Mouse (Mus musculus): ENCODE results near the gene Enpp7. TPM values are rescaled to one million over a fixed set of nuclear protein-coding genes. Genes with fewer than 3 reads are reported as not detected.

Gene Enpp7
- polyA plus RNA-seq, 1 experiment from 2014 or later: not detected

- peaks cover 41% of the 10 kb centered on the region for H3K4me1 ChIP-seq (replicated peaks)
- DNase-seq (ENCODE audit: low spot score): peak; percentile 78
- H3K27ac ChIP-seq: peak overlapping the region; percentile 73
- WGBS: 4% methylated on average over 26 of the region's 26 CpGs
- peak overlapping the region; percentile 43 for H3K4me3 ChIP-seq
- no peaks in the 10 kb centered on the region for H3K36me3 ChIP-seq
- no peaks in the 10 kb centered on the region for H3K9me3 ChIP-seq
- peaks cover 67% of the 10 kb centered on the region for H3K27me3 ChIP-seq (ENCODE audit: insufficient read depth, poor library complexity, severe bottlenecking)
Observed at GRCm38 (mm10) chr11:118999361-118999804, 11.4 kb downstream of the Enpp7 start.

- Histone ChIP-seq H3K27me3 (ENCODE audit: insufficient read depth, poor library complexity, severe bottlenecking) (peaks cover 60% of the 10 kb centered on the region), H3K4me1 (replicated peaks) (peaks cover 26% of the 10 kb centered on the region), H3K9me3 (no peaks in the 10 kb centered on the region), H3K27ac (no peak overlapping the region), H3K36me3 (no peaks in the 10 kb centered on the region), H3K4me3 (no peak overlapping the region)
- WGBS: 78% methylated on average over 2 of the region's 2 CpGs
- DNase-seq (ENCODE audit: low spot score): no peak
Observed at GRCm38 (mm10) chr11:119000877-119001276, 12.9 kb downstream of the Enpp7 start.

GRCm38 (mm10) chr11:119001493-119002128 is 13.6 kb downstream of the Enpp7 start:
- Histone ChIP-seq H3K27me3 (ENCODE audit: insufficient read depth, poor library complexity, severe bottlenecking) (peaks cover 54% of the 10 kb centered on the region), H3K9me3 (no peaks in the 10 kb centered on the region), H3K4me1 (replicated peaks) (peaks cover 21% of the 10 kb centered on the region), H3K27ac (no peak overlapping the region), H3K36me3 (no peaks in the 10 kb centered on the region), H3K4me3 (no peak overlapping the region)
- 67% methylated on average over 4 of the region's 4 CpGs for WGBS
- DNase-seq (ENCODE audit: low spot score): no peak

GRCm38 (mm10) chr11:119005547-119006275 is 17.7 kb downstream of the Enpp7 start:
- Histone ChIP-seq H3K9me3 (no peaks in the 10 kb centered on the region), H3K27ac (no peak overlapping the region), H3K36me3 (no peaks in the 10 kb centered on the region), H3K4me1 (replicated peaks) (peaks cover 11% of the 10 kb centered on the region), H3K4me3 (no peak overlapping the region), H3K27me3 (ENCODE audit: insufficient read depth, poor library complexity, severe bottlenecking) (peaks cover 30% of the 10 kb centered on the region)
- DNase-seq (ENCODE audit: low spot score): no peak
- 89% methylated on average over 10 of the region's 10 CpGs for WGBS

- Histone ChIP-seq H3K4me3 (no peak overlapping the region), H3K4me1 (replicated peaks) (peaks cover 11% of the 10 kb centered on the region), H3K36me3 (no peaks in the 10 kb centered on the region), H3K27ac (no peak overlapping the region), H3K27me3 (ENCODE audit: insufficient read depth, poor library complexity, severe bottlenecking) (peaks cover 23% of the 10 kb centered on the region; the same call in 1 of the 2 replicates), H3K9me3 (no peaks in the 10 kb centered on the region)
- WGBS: 70% methylated on average over 3 of the region's 3 CpGs
- no peak for DNase-seq (ENCODE audit: low spot score)
Observed at GRCm38 (mm10) chr11:119006462-119006861, 18.5 kb downstream of the Enpp7 start.

GRCm38 (mm10) chr11:119007461-119008456 is 19.8 kb downstream of the Enpp7 start:
- Histone ChIP-seq H3K36me3 (no peaks in the 10 kb centered on the region), H3K27ac (peak overlapping the region; percentile 78), H3K9me3 (no peaks in the 10 kb centered on the region), H3K4me3 (peak overlapping the region; percentile 47), H3K27me3 (ENCODE audit: insufficient read depth, poor library complexity, severe bottlenecking) (peaks cover 16% of the 10 kb centered on the region; the same call in 1 of the 2 replicates), H3K4me1 (replicated peaks) (peaks cover 11% of the 10 kb centered on the region)
- 17% methylated on average over 21 of the region's 21 CpGs for WGBS
- DNase-seq (ENCODE audit: low spot score): peak; percentile 48

GRCm38 (mm10) chr11:119014455-119014854 is 26.5 kb downstream of the Enpp7 start:
- H3K4me1 ChIP-seq (replicated peaks): peaks cover 14% of the 10 kb centered on the region
- H3K27me3 ChIP-seq (ENCODE audit: insufficient read depth, poor library complexity, severe bottlenecking): peaks cover 9% of the 10 kb centered on the region; the same call in 1 of the 2 replicates
- H3K36me3 ChIP-seq: no peaks in the 10 kb centered on the region
- WGBS: 88% methylated on average over 7 of the region's 7 CpGs
- no peak overlapping the region for H3K27ac ChIP-seq
- DNase-seq (ENCODE audit: low spot score): no peak
- no peaks in the 10 kb centered on the region for H3K9me3 ChIP-seq
- H3K4me3 ChIP-seq: no peak overlapping the region

- peak; percentile 52 for DNase-seq (ENCODE audit: low spot score)
- H3K27me3 ChIP-seq (ENCODE audit: insufficient read depth, poor library complexity, severe bottlenecking): peaks cover 36% of the 10 kb centered on the region
- H3K4me3 ChIP-seq: no peak overlapping the region
- H3K9me3 ChIP-seq: no peaks in the 10 kb centered on the region
- no peaks in the 10 kb centered on the region for H3K36me3 ChIP-seq
- 36% methylated on average over 7 of the region's 7 CpGs for WGBS
- H3K27ac ChIP-seq: no peak overlapping the region
- H3K4me1 ChIP-seq (replicated peaks): peaks cover 23% of the 10 kb centered on the region
Observed at GRCm38 (mm10) chr11:119017506-119017905, 29.5 kb downstream of the Enpp7 start.

GRCm38 (mm10) chr11:119021180-119021579 is 33.2 kb downstream of the Enpp7 start:
- H3K36me3 ChIP-seq: peaks cover 19% of the 10 kb centered on the region
- H3K27ac ChIP-seq: no peak overlapping the region
- DNase-seq (ENCODE audit: low spot score): no peak
- H3K4me3 ChIP-seq: no peak overlapping the region
- peaks cover 36% of the 10 kb centered on the region for H3K27me3 ChIP-seq (ENCODE audit: insufficient read depth, poor library complexity, severe bottlenecking)
- H3K4me1 ChIP-seq (replicated peaks): peaks cover 54% of the 10 kb centered on the region
- 93% methylated on average over 7 of the region's 7 CpGs for WGBS
- no peaks in the 10 kb centered on the region for H3K9me3 ChIP-seq

- peaks cover 57% of the 10 kb centered on the region for H3K4me1 ChIP-seq (replicated peaks)
- DNase-seq (ENCODE audit: low spot score): peak; percentile 48
- peaks cover 36% of the 10 kb centered on the region for H3K27me3 ChIP-seq (ENCODE audit: insufficient read depth, poor library complexity, severe bottlenecking)
- peaks cover 30% of the 10 kb centered on the region for H3K36me3 ChIP-seq
- peak overlapping the region; percentile 99 for H3K27ac ChIP-seq
- 6% methylated on average over 42 of the region's 42 CpGs for WGBS
- H3K4me3 ChIP-seq: peak overlapping the region; percentile 93
- H3K9me3 ChIP-seq: no peaks in the 10 kb centered on the region
Observed at GRCm38 (mm10) chr11:119022068-119022894, 34.3 kb downstream of the Enpp7 start.

- Histone ChIP-seq H3K27ac (peak within 1 kb of the TSS; percentile 99), H3K27me3 (ENCODE audit: insufficient read depth, poor library complexity, severe bottlenecking) (peaks cover 36% of the 10 kb centered on the region), H3K36me3 (peaks cover 38% of the 10 kb centered on the region), H3K9me3 (no peaks in the 10 kb centered on the region), H3K4me3 (peak within 1 kb of the TSS; percentile 93), H3K4me1 (replicated peaks) (peaks cover 52% of the 10 kb centered on the region)
- under 1% methylated on average over 99 of the region's 99 CpGs for WGBS
- peak; percentile 92 for DNase-seq (ENCODE audit: low spot score)
Observed at GRCm38 (mm10) chr11:119022895-119023615, 35.1 kb downstream of the Enpp7 start, which contains the start of gene Cbx2. Cbx2 (plus strand) TSS chr11:119022962.

Data from hindbrain, embryonic 10.5 days (tissue).